Mouse (Mus musculus): ENCODE results near the gene Ndc1.

DNA sequence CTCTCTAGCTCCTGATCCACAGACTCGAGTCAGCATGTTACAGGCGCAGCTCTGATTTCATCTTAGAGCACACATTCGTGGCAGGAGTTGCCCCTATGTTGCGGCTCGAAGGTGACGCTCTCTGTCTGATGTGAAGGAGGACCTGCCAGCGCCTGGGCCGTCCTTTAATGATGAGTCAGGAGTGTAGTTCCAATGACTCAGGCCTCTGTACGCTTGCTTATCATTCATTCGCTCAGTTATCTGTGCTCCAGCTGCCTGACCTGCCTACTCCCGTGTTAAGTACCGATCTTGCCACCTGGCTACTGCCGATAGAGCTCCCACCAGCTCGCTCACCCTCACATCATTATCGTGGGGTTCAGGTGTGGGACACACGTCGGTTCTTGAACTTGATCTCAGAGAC, 91.3 kb downstream of the Ndc1 start:
- TF ChIP-seq CTCF (IDR thresholded peaks at IDR 0.05; ENCODE audit: low read depth, low read length): no peak
- TF ChIP-seq GATA1 (IDR thresholded peaks at IDR 0.05; ENCODE audit: borderline replicate concordance, low read length): no peak
- no peak for TF ChIP-seq TAL1 (conservative IDR thresholded peaks at IDR 0.05; ENCODE audit: low read depth, low read length)
